Mouse (Mus musculus): ENCODE measurements around the gene Gm26897.

Gene Gm26897

GRCm38 (mm10) chr5:111750092-111750491 is 16.4 kb downstream of the Gm26897 start:
- no peak for DNase-seq (ENCODE audit: low read depth)

- DNase-seq (ENCODE audit: low read depth), result no peak
Observed at GRCm38 (mm10) chr5:111754484-111755139, 20.9 kb downstream of the Gm26897 start.

DNA sequence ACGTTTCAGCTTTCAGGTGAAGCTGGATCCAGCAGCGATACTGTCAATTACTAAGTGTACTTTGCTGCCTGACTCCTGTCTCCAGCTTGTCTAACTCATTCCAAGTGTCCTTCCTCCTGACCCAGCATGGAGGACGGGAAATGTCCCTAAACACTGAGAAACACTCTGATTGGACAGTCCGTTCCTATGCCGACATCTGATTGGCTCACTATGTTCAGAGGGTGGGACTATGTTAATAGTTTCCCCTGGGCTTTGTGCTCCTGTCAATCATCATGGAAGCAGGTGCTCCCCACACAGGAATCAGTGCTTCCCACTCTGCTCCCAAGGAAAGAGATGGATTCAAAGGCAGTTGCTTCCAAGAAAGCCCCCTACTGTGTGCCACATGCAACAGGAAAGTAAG is 21.6 kb downstream of the Gm26897 start:
- DNase-seq (ENCODE audit: low read depth), result no peak

GRCm38 (mm10) chr5:111760721-111761480 is 27.2 kb downstream of the Gm26897 start:
- no peak for DNase-seq (ENCODE audit: low read depth)

- DNase-seq (ENCODE audit: low read depth), result no peak
Observed at GRCm38 (mm10) chr5:111761574-111761973, 27.9 kb downstream of the Gm26897 start.

GRCm38 (mm10) chr5:111762085-111762484 is 28.4 kb downstream of the Gm26897 start:
- DNase-seq (ENCODE audit: low read depth), result no peak

GRCm38 (mm10) chr5:111765671-111766290 is 32.1 kb downstream of the Gm26897 start:
- no peak for DNase-seq (ENCODE audit: low read depth)

DNA sequence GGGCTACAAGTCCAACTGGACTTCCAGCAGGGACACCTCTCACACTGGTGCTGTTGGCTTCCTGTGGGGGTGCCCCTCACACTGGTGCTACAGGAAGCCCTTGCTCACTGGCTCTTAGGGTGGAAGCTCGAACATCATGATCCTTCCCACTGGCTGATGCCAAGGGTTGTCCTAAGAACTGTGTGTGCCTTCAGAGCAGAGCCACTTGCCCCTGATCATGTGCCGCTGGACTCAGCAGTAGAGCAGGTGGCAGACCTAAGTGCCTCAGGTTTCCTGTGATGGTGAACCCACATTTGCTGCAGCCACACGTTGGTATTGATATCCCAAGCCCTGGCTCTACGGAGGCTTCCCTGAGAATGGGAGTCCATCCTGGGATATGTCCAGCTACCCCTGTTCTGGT is 33.0 kb downstream of the Gm26897 start:
- DNase-seq (ENCODE audit: low read depth), result no peak

- no peak for DNase-seq (ENCODE audit: low read depth)
Observed at GRCm38 (mm10) chr5:111770266-111770665, 36.5 kb downstream of the Gm26897 start.

DNA sequence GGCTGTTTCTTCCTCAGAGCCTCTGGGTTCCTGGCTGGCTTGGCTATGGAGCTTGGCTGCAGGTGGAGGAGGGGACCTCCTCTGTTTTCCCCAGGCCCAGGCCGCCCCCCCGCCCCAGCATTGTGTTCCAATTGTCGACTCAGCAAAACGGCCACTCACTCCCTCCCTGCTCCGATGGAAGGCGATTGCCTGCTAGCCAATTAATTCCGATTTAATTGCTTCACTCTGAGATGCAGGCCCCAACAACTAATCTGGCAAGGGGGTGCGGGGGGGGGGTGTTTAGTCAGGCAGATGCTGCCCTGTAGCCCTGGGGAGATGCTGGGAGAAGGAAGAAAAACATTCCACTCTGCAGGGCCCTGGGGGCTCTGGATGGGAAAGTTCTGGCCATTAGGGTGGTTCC is 38.4 kb downstream of the Gm26897 start:
- no peak for DNase-seq (ENCODE audit: low read depth)

DNA sequence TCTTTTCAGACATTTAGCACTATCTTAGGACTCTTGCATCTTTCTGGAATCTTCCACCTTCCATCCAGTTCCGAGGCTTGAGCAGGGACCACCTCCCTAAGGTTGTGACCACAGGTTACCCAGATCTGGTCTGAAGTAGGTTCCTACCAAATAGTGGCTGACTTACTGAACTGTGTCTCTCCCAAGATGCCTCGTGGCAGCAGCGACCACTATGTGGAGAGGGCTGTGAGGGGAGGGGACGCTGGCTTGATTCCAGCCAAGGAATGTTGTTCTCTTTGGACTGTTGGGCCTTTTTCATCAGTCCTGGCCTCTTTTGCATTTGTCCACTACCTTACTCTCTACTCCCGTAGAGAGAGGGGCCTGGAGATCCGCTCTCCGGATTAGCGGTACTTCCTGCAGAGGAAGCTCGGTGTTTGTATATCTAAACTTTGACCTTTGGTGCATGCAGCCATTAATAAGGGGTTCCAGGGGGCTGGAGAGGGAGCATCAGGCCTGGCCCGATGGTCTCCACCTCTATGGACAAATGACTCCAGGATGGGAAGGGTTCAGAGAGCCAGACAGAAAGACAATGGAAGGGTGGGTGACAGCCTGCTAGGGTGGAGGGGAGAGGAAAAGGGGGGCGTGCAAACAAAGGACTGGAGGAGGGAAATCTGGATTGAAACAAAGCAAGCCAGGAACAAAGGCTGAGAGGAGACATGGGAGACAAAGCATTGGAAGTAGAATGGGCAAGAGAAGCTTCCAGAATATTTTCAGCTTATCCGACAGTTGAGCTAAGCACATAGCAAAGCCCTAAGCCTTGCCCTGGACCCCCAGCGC is 39.1 kb downstream of the Gm26897 start:
- DNase-seq (ENCODE audit: low read depth), result no peak

GRCm38 (mm10) chr5:111773407-111773733 is 39.6 kb downstream of the Gm26897 start:
- DNase-seq (ENCODE audit: low read depth), result no peak

GRCm38 (mm10) chr5:111776246-111776645 is 42.5 kb downstream of the Gm26897 start:
- no peak for DNase-seq (ENCODE audit: low read depth)

DNA sequence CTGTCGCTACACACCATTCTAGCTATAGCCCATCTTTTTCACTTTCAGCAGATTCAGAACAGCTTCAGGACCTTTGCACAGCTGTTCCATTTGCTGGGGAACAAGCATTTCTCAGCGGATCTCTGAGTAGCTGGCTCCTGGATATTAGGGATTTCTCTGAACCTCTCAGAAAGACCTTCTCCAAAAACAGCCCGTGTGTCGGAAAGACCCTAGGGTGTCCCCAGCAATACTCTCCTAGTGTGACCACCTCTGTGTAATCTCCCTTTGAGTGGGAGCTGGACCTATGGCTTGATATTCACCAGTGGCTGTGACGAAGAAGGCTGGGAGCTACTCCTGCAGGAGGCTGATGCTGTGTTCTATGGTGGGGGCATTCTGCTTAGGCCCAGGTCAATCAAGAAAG is 44.4 kb downstream of the Gm26897 start:
- no peak for DNase-seq (ENCODE audit: low read depth)

DNA sequence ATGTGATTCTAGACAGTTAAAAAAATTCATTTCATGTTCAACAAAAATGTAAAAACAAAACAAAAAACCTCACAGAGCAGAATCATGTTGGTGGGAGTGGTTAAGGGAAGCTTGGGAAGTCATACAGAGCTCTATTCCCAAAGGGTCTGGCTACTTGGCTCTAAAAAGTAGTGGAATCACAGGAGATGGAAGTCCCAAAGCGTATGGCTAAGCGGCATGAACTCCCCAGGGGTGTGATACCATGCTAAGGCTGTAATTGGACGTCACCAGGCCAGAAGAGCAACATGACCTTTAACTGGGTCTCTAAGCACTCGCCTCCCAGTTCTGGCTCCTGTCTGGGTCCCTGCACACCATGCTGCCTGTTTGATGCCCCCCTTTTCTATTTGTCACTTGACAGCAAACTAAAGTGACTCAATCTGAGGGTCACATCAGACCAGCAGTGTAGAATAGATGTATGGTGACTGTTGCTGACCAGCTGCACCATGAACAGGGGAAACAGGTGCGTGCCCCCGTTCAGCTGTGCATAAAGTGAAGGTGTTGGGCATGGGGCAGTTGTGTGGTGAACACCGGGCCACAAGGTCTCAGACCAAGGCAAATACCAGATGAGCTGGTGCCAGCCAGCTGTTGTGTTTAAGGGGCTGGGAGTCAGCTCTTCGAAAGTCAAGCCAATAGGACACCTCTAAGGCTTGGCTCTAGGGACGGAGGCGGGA is 46.2 kb downstream of the Gm26897 start:
- DNase-seq (ENCODE audit: low read depth), result no peak
